Mouse (Mus musculus) embryonic facial prominence, embryonic 10.5 days (tissue): ENCODE results near the gene Phf2. TPM values are rescaled to one million over a fixed set of nuclear protein-coding genes. Genes with fewer than 3 reads are reported as not detected.
A peak's percentile ranks its signal among the peaks of the same experiment; 100 is the strongest.

Experiments
- DNase-seq: peaks from one replicate; pipeline ENCODE4 v3.0.0-alpha.2; 2017; ENCODE audit warnings: low spot score
- H3K27ac ChIP-seq: fragments of 300-500 bp; sonication (generic); replicated peaks from 2 replicates; pipeline ENCODE4 v1.5.1; 2016; ENCODE audit warnings: mild to moderate bottlenecking
- H3K27me3 ChIP-seq: fragments of 300-500 bp; sonication (generic); replicated peaks from 2 replicates; pipeline ENCODE4 v1.6.1; 2016; ENCODE audit warnings: low read depth, mild to moderate bottlenecking; ENCODE audit not compliant: poor library complexity, severe bottlenecking
- H3K36me3 ChIP-seq: fragments of 300-500 bp; sonication (generic); replicated peaks from 2 replicates; pipeline ENCODE4 v1.6.1; 2016; ENCODE audit warnings: mild to moderate bottlenecking, moderate library complexity
- H3K4me1 ChIP-seq: fragments of 300-500 bp; sonication (generic); 2 replicates; pipeline ENCODE4 v1.6.1; 2016
- H3K4me3 ChIP-seq: fragments of 300-500 bp; sonication (generic); 2 replicates; pipeline ENCODE4 v1.5.1; 2016; ENCODE audit warnings: mild to moderate bottlenecking, moderate library complexity
- H3K9me3 ChIP-seq: fragments of 300-500 bp; sonication (generic); 2 replicates; pipeline ENCODE4 v1.6.1; 2016; ENCODE audit warnings: mild to moderate bottlenecking
- WGBS: fragments of 180-500 bp; shearing (Covaris S2); methylation state at CpG from one replicate; pipeline ENCODE4 v1.1.7; 2016; 5-methylcytosine and 5-hydroxymethylcytosine counted together
- polyA plus RNA-seq: library from polyadenylated mRNA; unstranded; fragments of >200 nt; fragmentation: Nextera tagmentation; extraction: Ambion mirVana; gene quantifications from 2 replicates; pipeline ENCODE4 v1.2.1, GENCODE M21; 2016

Gene Phf2
- polyA plus RNA-seq, 1 experiment from 2014 or later, result 8.1 TPM

DNA sequence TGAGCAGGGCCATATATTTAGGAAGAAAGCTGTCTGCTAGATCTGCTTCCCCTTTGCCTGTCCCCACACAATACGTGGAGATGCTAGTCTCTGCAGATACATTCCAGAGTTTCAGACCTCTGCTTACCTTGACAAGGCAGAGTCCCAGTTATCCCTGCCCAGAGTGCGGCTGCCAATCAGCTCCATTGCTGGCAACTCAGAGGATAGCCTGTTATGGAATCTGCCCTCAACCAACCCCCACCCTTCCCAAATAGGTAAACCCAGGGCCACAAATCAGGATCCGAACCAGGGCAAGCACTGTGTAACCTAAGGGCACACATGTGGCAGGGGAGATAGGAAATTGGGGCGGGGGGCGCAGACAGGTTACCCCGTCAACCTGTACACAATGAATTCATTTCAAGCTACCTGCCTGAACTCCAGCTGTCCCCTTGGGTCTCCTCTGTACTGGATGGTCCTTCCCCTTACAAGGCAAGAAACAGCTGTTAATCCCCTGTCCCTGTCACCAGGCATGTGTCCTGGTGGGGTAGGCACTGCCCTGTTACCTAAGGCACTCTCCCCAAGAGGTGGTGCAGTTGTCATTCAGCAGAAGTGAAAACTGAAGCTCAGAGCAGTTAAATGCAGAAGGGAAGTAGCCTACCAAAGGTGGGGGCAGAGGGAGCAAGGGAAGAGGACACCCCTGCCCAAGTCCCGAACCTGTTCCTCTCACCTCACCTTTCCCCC, 1.1 kb upstream of the Phf2 start:
- peaks cover 53% of the 10 kb centered on the region for H3K4me1 ChIP-seq
- no peaks in the 10 kb centered on the region for H3K9me3 ChIP-seq
- peak overlapping the region; percentile 98 for H3K4me3 ChIP-seq
- H3K27me3 ChIP-seq, result no peaks in the 10 kb centered on the region
- 63% methylated on average over 7 of the region's 7 CpGs for WGBS
- no peak for DNase-seq
- peaks cover 24% of the 10 kb centered on the region for H3K36me3 ChIP-seq
- peak overlapping the region; percentile 97 for H3K27ac ChIP-seq

- WGBS, result under 1% methylated on average over 102 of the region's 102 CpGs
Measured at GRCm38 (mm10) chr13:48869950-48870770, 759 bp downstream of the Phf2 start.

GRCm38 (mm10) chr13:48869600-48869949, 1.3 kb downstream of the Phf2 start:
- no peaks in the 10 kb centered on the region for H3K27me3 ChIP-seq
- H3K27ac ChIP-seq, result peak overlapping the region; percentile 97
- DNase-seq, result no peak
- H3K4me1 ChIP-seq, result peaks cover 71% of the 10 kb centered on the region
- no peaks in the 10 kb centered on the region for H3K9me3 ChIP-seq
- H3K4me3 ChIP-seq, result peak overlapping the region; percentile 98
- 12% methylated on average over 5 of the region's 5 CpGs for WGBS
- H3K36me3 ChIP-seq, result peaks cover 11% of the 10 kb centered on the region

More at GRCm38 (mm10) chr13:48869950-48870770, 759 bp downstream of the Phf2 start:
- peak overlapping the region; percentile 97 for H3K27ac ChIP-seq
- peaks cover 67% of the 10 kb centered on the region for H3K4me1 ChIP-seq
- no peaks in the 10 kb centered on the region for H3K27me3 ChIP-seq
- peaks cover 7% of the 10 kb centered on the region for H3K36me3 ChIP-seq
- no peaks in the 10 kb centered on the region for H3K9me3 ChIP-seq
- peak; percentile 71 for DNase-seq
- peak overlapping the region; percentile 98 for H3K4me3 ChIP-seq

DNA sequence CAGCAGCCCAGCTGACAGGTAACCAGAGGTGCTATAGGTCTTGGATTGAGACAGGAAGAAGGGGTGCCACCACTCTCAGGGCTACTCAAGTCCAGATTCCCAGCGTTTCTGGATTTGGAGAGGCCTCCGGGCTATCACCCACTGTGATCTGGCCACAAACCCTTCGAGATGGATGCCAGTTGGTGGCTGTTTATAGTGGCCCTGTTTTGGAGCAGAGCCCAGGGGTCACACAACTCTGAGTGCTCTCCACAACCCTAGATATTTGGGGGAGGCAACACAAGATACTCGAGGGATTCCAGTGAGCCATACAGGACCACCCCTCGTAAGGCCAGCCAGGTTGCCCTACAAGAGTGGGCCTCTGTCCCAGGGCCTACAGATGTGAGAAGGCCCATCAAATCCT, 1.8 kb downstream of the Phf2 start:
- Histone ChIP-seq H3K4me1 (peaks cover 73% of the 10 kb centered on the region), H3K9me3 (no peaks in the 10 kb centered on the region), H3K27me3 (no peaks in the 10 kb centered on the region), H3K27ac (peak overlapping the region; percentile 97), H3K36me3 (peaks cover 14% of the 10 kb centered on the region), H3K4me3 (peak overlapping the region; percentile 98)
- no peak for DNase-seq
- WGBS, result 21% methylated on average over 5 of the region's 5 CpGs

DNA sequence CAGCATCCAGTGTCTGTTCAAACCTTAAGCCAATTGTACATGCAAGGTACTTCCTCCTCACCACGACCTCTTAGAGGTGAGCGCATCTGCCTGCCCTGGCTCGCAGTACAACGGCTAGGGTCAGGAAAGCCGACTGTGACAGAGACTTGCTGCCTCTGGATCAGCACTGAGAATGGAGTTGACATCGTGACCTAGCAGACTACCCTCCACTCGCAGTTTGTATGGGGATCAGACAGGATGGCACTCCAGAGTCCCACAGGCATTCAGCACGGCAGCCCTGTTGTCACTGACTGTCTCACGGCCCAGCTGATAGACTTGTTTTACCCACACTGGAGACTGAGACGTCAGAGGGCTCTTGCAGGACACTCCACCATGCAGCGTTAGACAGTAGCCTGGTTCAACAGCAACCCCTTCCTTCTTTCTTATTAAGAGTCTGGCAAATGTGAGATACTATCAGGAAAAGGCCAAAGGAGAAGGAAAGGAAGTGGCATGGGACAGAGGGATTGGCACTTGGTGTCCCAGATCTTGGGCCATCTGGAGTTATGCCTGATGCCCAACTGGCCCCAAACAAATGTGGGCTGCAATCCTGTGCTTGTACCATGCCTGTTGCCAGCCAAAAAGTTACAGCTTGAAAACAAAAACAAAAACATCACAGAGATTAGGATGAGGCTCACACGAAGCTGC, 6.1 kb downstream of the Phf2 start:
- Histone ChIP-seq H3K27me3 (no peaks in the 10 kb centered on the region), H3K4me3 (no peak overlapping the region), H3K36me3 (peaks cover 16% of the 10 kb centered on the region), H3K9me3 (no peaks in the 10 kb centered on the region), H3K27ac (no peak overlapping the region), H3K4me1 (peaks cover 62% of the 10 kb centered on the region)
- 80% methylated on average over 12 of the region's 12 CpGs for WGBS
- DNase-seq, result no peak

GRCm38 (mm10) chr13:48863556-48863955, 7.4 kb downstream of the Phf2 start:
- H3K27ac ChIP-seq, result no peak overlapping the region
- 77% methylated on average over 9 of the region's 9 CpGs for WGBS
- no peaks in the 10 kb centered on the region for H3K9me3 ChIP-seq
- H3K27me3 ChIP-seq, result no peaks in the 10 kb centered on the region
- DNase-seq, result no peak
- no peak overlapping the region for H3K4me3 ChIP-seq
- peaks cover 16% of the 10 kb centered on the region for H3K36me3 ChIP-seq
- peaks cover 62% of the 10 kb centered on the region for H3K4me1 ChIP-seq

- Histone ChIP-seq H3K27ac (no peak overlapping the region), H3K4me1 (peaks cover 62% of the 10 kb centered on the region), H3K36me3 (peaks cover 16% of the 10 kb centered on the region), H3K4me3 (no peak overlapping the region), H3K27me3 (no peaks in the 10 kb centered on the region), H3K9me3 (no peaks in the 10 kb centered on the region)
- no peak for DNase-seq
- 82% methylated on average over 1 of the region's 1 CpGs for WGBS
Measured at GRCm38 (mm10) chr13:48861913-48862312, 9.0 kb downstream of the Phf2 start.

DNA sequence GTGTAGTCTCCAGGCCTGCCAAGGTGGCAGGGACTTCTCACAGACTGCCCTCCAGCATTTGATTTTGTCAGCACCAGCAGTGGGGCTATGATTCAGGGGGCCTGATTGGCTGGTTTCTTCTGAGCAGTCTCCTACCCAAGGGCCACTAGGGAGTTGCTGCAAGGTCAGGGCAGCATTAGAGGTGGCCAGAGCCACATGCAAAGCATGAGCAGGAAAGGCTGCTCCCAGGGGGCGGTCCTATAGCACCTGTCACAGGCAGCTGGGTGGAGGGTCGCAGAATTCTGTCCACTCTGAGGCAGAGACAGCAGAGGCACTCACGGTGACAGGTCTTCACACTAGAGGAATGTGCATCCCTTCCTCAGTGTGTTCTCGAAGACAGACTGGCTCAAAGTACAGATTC, 12.1 kb downstream of the Phf2 start:
- WGBS, result 70% methylated on average over 4 of the region's 4 CpGs
- peaks cover 72% of the 10 kb centered on the region for H3K4me1 ChIP-seq
- DNase-seq, result no peak
- H3K36me3 ChIP-seq, result peaks cover 6% of the 10 kb centered on the region
- no peaks in the 10 kb centered on the region for H3K9me3 ChIP-seq
- no peak overlapping the region for H3K27ac ChIP-seq
- H3K27me3 ChIP-seq, result no peaks in the 10 kb centered on the region
- no peak overlapping the region for H3K4me3 ChIP-seq

DNA sequence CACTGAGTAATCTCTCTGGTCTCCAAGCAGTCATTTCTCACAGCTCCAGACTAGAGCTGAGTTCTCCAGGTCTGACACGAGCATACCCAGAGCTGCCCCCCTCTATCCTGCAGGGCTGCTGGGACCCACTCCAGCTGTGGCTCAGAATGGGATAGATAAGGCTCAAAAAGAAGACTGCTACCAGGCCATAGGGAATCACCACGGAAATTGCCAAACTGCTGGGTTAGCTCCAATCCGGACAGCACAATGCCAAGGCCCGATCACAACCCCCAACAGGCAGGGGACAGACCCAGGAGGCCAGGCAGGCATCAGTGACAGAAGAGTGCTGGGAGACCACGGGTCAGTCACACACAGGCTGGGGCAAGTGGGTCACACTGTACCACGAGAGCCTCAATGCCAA, 12.9 kb downstream of the Phf2 start:
- WGBS, result 67% methylated on average over 6 of the region's 6 CpGs
- Histone ChIP-seq H3K36me3 (peaks cover 6% of the 10 kb centered on the region), H3K27ac (0 out of 2 replicates have a peak overlapping the region, but pooled peaks have one; percentile 14), H3K9me3 (no peaks in the 10 kb centered on the region), H3K4me3 (no peak overlapping the region), H3K4me1 (peaks cover 71% of the 10 kb centered on the region), H3K27me3 (no peaks in the 10 kb centered on the region)
- no peak for DNase-seq

DNA sequence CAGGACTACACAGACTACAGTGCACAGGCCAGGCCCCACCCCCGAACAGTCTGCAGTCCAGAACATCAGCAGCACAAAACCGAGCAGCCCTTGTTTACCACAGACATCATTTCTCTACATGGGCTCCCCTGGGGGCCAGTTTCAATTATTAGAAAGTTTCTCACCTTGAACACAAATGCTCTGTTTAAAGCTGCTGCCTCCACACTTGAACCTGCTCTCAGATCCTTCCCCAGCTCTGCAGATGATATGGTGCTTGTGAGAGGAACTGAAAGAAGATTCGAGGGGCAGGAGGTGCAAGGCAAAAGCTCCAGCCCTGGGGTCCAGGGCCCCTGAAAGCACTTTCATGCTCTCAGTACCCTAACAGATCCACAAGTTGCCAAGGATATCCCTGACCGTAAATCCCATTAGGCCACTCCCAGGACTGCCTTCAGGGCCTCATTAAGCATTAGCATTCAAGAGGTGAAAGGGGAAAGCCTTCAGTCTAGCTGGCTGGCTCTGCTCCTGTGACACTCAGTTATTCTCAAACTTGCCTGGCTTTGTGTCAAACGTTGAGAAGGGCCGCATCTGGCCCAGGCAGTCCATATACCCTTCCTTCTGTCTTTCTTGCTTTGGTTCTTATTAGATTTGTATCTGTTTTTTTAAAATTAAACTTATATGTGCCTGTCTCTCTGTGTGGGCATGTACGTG, 13.5 kb downstream of the Phf2 start:
- H3K9me3 ChIP-seq, result no peaks in the 10 kb centered on the region
- DNase-seq, result no peak
- peak overlapping the region; percentile 27; the same call in 1 of the 2 replicates for H3K27ac ChIP-seq
- H3K27me3 ChIP-seq, result no peaks in the 10 kb centered on the region
- H3K4me1 ChIP-seq, result peaks cover 76% of the 10 kb centered on the region
- 48% methylated on average over 7 of the region's 7 CpGs for WGBS
- peaks cover 6% of the 10 kb centered on the region for H3K36me3 ChIP-seq
- H3K4me3 ChIP-seq, result no peak overlapping the region

- Histone ChIP-seq H3K27ac (no peak overlapping the region), H3K9me3 (no peaks in the 10 kb centered on the region), H3K4me1 (peaks cover 90% of the 10 kb centered on the region), H3K36me3 (peaks cover 2% of the 10 kb centered on the region; the same call in 1 of the 2 replicates), H3K27me3 (no peaks in the 10 kb centered on the region), H3K4me3 (no peak overlapping the region)
- no peak for DNase-seq
- 56% methylated on average over 3 of the region's 3 CpGs for WGBS
Measured at GRCm38 (mm10) chr13:48853947-48854346, 17.0 kb downstream of the Phf2 start.

DNA sequence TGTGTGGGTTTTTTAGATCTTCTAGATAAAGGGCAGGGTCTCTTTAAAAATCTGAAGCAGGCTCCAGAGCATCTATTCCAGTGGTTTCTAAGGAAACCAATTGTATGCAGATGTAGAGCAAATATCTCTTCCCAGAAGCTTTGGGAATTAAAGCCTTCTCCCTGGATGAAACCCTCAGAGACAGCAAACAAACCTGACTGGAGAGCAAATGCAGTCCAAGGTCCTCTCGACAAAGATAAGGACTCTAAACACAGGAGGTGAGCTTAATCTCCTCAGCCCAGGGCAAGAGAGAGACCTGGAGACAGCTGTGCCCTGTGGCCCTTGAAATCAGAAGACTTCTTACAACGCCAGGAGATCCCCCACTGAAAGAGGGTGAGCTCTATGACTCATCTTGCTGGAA, 17.4 kb downstream of the Phf2 start:
- Histone ChIP-seq H3K36me3 (peaks cover 7% of the 10 kb centered on the region; the same call in 1 of the 2 replicates), H3K4me1 (peaks cover 86% of the 10 kb centered on the region), H3K27me3 (no peaks in the 10 kb centered on the region), H3K4me3 (no peak overlapping the region), H3K9me3 (no peaks in the 10 kb centered on the region), H3K27ac (no peak overlapping the region; the same call in 1 of the 2 replicates)
- WGBS, result 28% methylated on average over 2 of the region's 2 CpGs
- no peak for DNase-seq
